Mouse (Mus musculus): ENCODE measurements around the gene Frmpd1.

Frmpd1 gene

GRCm38 (mm10) chr4:45331139-45331538, 146.5 kb downstream of the Frmpd1 start:
- no peak for DNase-seq (ENCODE audit: low read depth)

GRCm38 (mm10) chr4:45332466-45332865, 147.8 kb downstream of the Frmpd1 start:
- DNase-seq (ENCODE audit: low read depth) = no peak

All from c-Kit-positive CD71-positive TER-119-negative erythroid progenitor cells, embryonic 14.5 days (primary cell).